Mouse (Mus musculus) cerebellum, postnatal 36 days (tissue): ENCODE data around the gene Antxrl.

Source experiments
- DNase-seq, 2 experiments: peaks; one replicate each; pipeline ENCODE4 v3.0.0; 2021 to 2022; ENCODE audit warnings: mixed read lengths in 2 of 2

Gene Antxrl

GRCm38 (mm10) chr14:34052516-34052915 lies at the start of gene Antxrl:
Gene Antxrl (plus strand): TSS chr14:34052707.
- no peak for DNase-seq

- DNase-seq = no peak
Observed at GRCm38 (mm10) chr14:34015063-34015462, 37.4 kb upstream of the Antxrl start, which contains the start of gene Gm30083. Gene Gm30083 (minus strand): TSS chr14:34015182.

- no peak for DNase-seq
Observed at GRCm38 (mm10) chr14:34016381-34016780, 36.1 kb upstream of the Antxrl start, which contains the start of gene Gm5460. Gene Gm5460 (plus strand): TSS chr14:34016758.

GRCm38 (mm10) chr14:34016938-34017337 lies 35.6 kb upstream of the Antxrl start:
- DNase-seq = no peak

GRCm38 (mm10) chr14:34026710-34027109 lies 25.8 kb upstream of the Antxrl start:
- no peak for DNase-seq

- no peak for DNase-seq
Observed at GRCm38 (mm10) chr14:34033841-34034610, 18.5 kb upstream of the Antxrl start.

- DNase-seq = no peak
Observed at GRCm38 (mm10) chr14:34041241-34041640, 11.3 kb upstream of the Antxrl start.

GRCm38 (mm10) chr14:34043341-34043740 lies 9.2 kb upstream of the Antxrl start:
- no peak for DNase-seq

GRCm38 (mm10) chr14:34050101-34050779 lies 2.3 kb upstream of the Antxrl start:
- DNase-seq = no peak

GRCm38 (mm10) chr14:34071665-34072064 lies 19.2 kb downstream of the Antxrl start:
- no peak for DNase-seq

- DNase-seq = no peak
Observed at GRCm38 (mm10) chr14:34075346-34075745, 22.8 kb downstream of the Antxrl start.

- DNase-seq = no peak
Observed at GRCm38 (mm10) chr14:34077222-34077621, 24.7 kb downstream of the Antxrl start.

GRCm38 (mm10) chr14:34078293-34078692 lies 25.8 kb downstream of the Antxrl start:
- no peak for DNase-seq

- DNase-seq = peak; percentile 66 to 74
Observed at GRCm38 (mm10) chr14:34080321-34080997, 28.0 kb downstream of the Antxrl start.

GRCm38 (mm10) chr14:34085731-34086130 lies 33.2 kb downstream of the Antxrl start, which contains the start of gene Anxa8:
Gene Anxa8 (plus strand): TSS chr14:34085981.
- DNase-seq = no peak

- DNase-seq = peak; percentile 19 to 22
Observed at GRCm38 (mm10) chr14:34086806-34087205, 34.3 kb downstream of the Antxrl start.

- no peak for DNase-seq
Observed at GRCm38 (mm10) chr14:34087856-34088398, 35.4 kb downstream of the Antxrl start.

- no peak for DNase-seq
Observed at GRCm38 (mm10) chr14:34089796-34090195, 37.3 kb downstream of the Antxrl start.

GRCm38 (mm10) chr14:34091475-34091874 lies 39.0 kb downstream of the Antxrl start:
- DNase-seq = no peak

- no peak for DNase-seq
Observed at GRCm38 (mm10) chr14:34092856-34093255, 40.3 kb downstream of the Antxrl start.

- no peak for DNase-seq
Observed at GRCm38 (mm10) chr14:34096161-34096560, 43.7 kb downstream of the Antxrl start.

- DNase-seq = no peak
Observed at GRCm38 (mm10) chr14:34102601-34103000, 50.1 kb downstream of the Antxrl start, which contains the start of gene A630023A22Rik. Gene A630023A22Rik (minus strand): TSS chr14:34102754.

GRCm38 (mm10) chr14:34103855-34104254 lies 51.3 kb downstream of the Antxrl start:
- DNase-seq = no peak
